In genomic region chr5:37190378-37190777, GRCm38 (mm10) we compare ENCODE assay signal across 14 mouse cellular contexts.
"Had no signal": no experiment of that assay in that cellular context is flagged by ENCODE, and none has a peak within 500 bp of the region (broad histone marks: within the 10 kb centered on the region; RNA-seq: fewer than 3 reads in every experiment).

No protein-coding gene starts in this region.

- ATAC-seq: liver, embryonic 12.5 days had no signal

- H3K9ac ChIP-seq: liver, embryonic 12.5 days; lung, embryonic 14.5 days; neural tube, embryonic 12.5 days had no signal

- H3K4me2 ChIP-seq: liver, embryonic 12.5 days; lung, embryonic 14.5 days; neural tube, embryonic 12.5 days had no signal

- H3K4me3 ChIP-seq: layer of hippocampus, adult 2 months; limb, embryonic 10.5 days; liver, embryonic 12.5 days; midbrain, embryonic 10.5 days; neural tube, embryonic 12.5 days had no signal

- H3K4me1 ChIP-seq: liver, embryonic 12.5 days; midbrain, embryonic 10.5 days; neural tube, embryonic 12.5 days had no signal

- H3K9me3 ChIP-seq: limb, embryonic 10.5 days; liver, embryonic 12.5 days; midbrain, embryonic 10.5 days; neural tube, embryonic 12.5 days had no signal

- H3K27ac ChIP-seq: layer of hippocampus, adult 2 months; limb, embryonic 10.5 days; liver, embryonic 12.5 days; midbrain, embryonic 10.5 days; neural tube, embryonic 12.5 days had no signal

- H3K36me3 ChIP-seq: limb, embryonic 10.5 days; liver, embryonic 12.5 days; midbrain, embryonic 10.5 days; neural tube, embryonic 12.5 days had no signal

- H3K27me3 ChIP-seq: liver, embryonic 12.5 days; neural tube, embryonic 12.5 days had no signal

- DNase-seq: kidney, postnatal 10 days; kidney, postnatal 4 days; lung, embryonic 14.5 days; lung, postnatal 10 days; lung, postnatal 4 days; midbrain, embryonic 14.5 days; right cerebral cortex, postnatal 4 days; spleen, adult 18-20 months; thymus, postnatal 36 days had no signal
